Mouse (Mus musculus) kidney, embryonic 14.5 days (tissue): ENCODE measurements around the gene Stambpl1. TPM values are rescaled to one million over a fixed set of nuclear protein-coding genes. Genes with fewer than 3 reads are reported as not detected.
"Not testable (repeated sequence)": the region's sequence is repeated elsewhere in the genome, so short reads cannot be mapped to it uniquely, and the experiment has no call there.

Experiments used
- ATAC-seq: fragments of 200-750 bp; cut with Nextera tagmentation; 2 replicates; pipeline ENCODE4 v1.8.0; 2017; ENCODE audit warnings: moderate number of reproducible peaks, mild to moderate bottlenecking, moderate TSS enrichment, moderate library complexity; ENCODE audit not compliant: low FRiP score, low TSS enrichment
- H3K27ac ChIP-seq: fragments of 300-500 bp; sonication (generic); 2 replicates; pipeline ENCODE4 v1.5.1; 2014; ENCODE audit warnings: low read depth, mild to moderate bottlenecking, low read length, moderate library complexity, mixed read lengths
- H3K27me3 ChIP-seq: fragments of 300-500 bp; sonication (generic); 2 replicates; pipeline ENCODE4 v1.6.1; 2014; ENCODE audit warnings: mild to moderate bottlenecking, low read length; ENCODE audit not compliant: control insufficient read depth, insufficient read depth
- H3K36me3 ChIP-seq: fragments of 300-500 bp; sonication (generic); 2 replicates; pipeline ENCODE4 v1.6.1; 2014; ENCODE audit warnings: low read length, mixed read lengths; ENCODE audit not compliant: control insufficient read depth, insufficient read depth
- H3K4me1 ChIP-seq: fragments of 300-500 bp; sonication (generic); 2 replicates; pipeline ENCODE4 v1.6.1; 2014; ENCODE audit warnings: low read length, mixed read lengths; ENCODE audit not compliant: control insufficient read depth, insufficient read depth
- H3K4me2 ChIP-seq: fragments of 300-500 bp; sonication (generic); replicated peaks from 2 replicates; pipeline ENCODE4 v1.6.1; 2014; ENCODE audit warnings: low read depth, mild to moderate bottlenecking, low read length
- H3K4me3 ChIP-seq: fragments of 300-500 bp; sonication (generic); 2 replicates; pipeline ENCODE4 v1.5.1; 2014; ENCODE audit warnings: mild to moderate bottlenecking, low read length
- H3K9ac ChIP-seq: fragments of 300-500 bp; sonication (generic); 2 replicates; pipeline ENCODE4 v1.6.1; 2014; ENCODE audit warnings: low read depth, mild to moderate bottlenecking, low read length, moderate library complexity
- H3K9me3 ChIP-seq: fragments of 300-500 bp; sonication (generic); 2 replicates; pipeline ENCODE4 v1.6.1; 2016; ENCODE audit warnings: low read length; ENCODE audit not compliant: control insufficient read depth
- WGBS: fragments of 180-500 bp; shearing (Covaris S2); extraction: QIAGEN DNeasy Blood & Tissue Kit; methylation state at CpG from one replicate; pipeline ENCODE4 v1.1.7; 2014; 5-methylcytosine and 5-hydroxymethylcytosine counted together
- polyA plus RNA-seq: library from polyadenylated mRNA; unstranded; fragments of >200 nt; fragmentation: Nextera tagmentation; extraction: Ambion mirVana; gene quantifications from 2 replicates; pipeline ENCODE4 v1.2.1, GENCODE M21; 2014

Gene Stambpl1
- polyA plus RNA-seq, 1 experiment from 2014 or later: 5.5 TPM

DNA sequence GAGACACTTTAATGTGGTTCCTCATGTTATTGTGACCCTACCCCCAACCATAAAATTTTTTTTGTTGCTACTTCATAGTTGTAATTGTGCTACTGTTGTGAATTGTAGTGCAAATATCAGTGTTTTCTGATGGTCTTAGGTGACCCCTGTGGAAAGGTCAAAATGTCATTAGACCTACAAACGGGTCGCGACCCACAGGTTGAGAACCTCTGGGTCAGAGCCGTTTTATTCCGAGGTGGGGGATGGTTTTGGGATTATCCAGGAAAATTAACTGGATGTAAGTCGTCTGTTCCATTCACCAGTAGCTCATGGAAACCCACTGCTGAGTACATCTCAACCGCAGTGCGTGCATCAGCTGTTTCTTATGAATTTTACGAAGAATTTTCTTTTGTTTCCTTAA is 1.7 kb downstream of the Stambpl1 start:
- peak overlapping the region; percentile 97; the same call in 1 of the 2 replicates for H3K4me2 ChIP-seq
- H3K9ac ChIP-seq: no peak overlapping the region
- H3K4me1 ChIP-seq: no peaks in the 10 kb centered on the region
- no peak overlapping the region for H3K27ac ChIP-seq
- H3K36me3 ChIP-seq: no peaks in the 10 kb centered on the region
- no peaks in the 10 kb centered on the region for H3K27me3 ChIP-seq
- H3K9me3 ChIP-seq: no peaks in the 10 kb centered on the region
- peak overlapping the region; percentile 68; the same call in 1 of the 2 replicates for H3K4me3 ChIP-seq
- no peak for ATAC-seq
- WGBS: 65% methylated on average over 9 of the region's 9 CpGs

DNA sequence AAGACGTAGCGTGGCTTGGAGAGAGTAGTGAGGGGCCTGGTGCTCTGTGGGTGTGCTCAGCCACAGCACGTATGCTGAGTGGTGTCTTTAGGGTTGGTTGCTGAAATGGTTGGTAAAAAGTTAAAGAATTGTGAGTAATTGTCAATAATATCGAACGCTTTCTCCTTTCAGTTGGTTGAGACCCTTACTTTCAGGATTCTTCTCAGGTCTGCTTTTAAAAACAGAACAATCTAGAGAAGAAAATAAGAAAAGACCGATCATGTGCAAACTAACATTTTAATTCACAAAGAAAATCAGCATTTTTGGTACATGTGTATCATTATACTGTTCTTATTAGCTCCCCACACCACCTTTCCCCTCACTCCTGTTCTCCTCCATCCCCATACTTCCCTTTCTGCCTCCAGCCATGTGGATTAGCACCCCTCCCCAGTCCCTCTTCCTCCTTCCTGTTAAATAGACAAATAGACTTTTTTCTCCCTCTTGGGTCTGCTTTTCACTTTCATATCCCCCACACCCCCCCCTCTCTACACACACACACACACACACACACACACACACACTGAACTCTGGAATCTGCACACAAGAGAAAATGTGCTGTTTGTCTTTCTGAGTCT is 2.2 kb downstream of the Stambpl1 start:
- H3K9me3 ChIP-seq: no peaks in the 10 kb centered on the region
- H3K9ac ChIP-seq: no peak overlapping the region
- no peaks in the 10 kb centered on the region for H3K4me1 ChIP-seq
- no peak overlapping the region for H3K27ac ChIP-seq
- H3K36me3 ChIP-seq: no peaks in the 10 kb centered on the region
- H3K4me3 ChIP-seq: no peak overlapping the region
- H3K4me2 ChIP-seq: no peak overlapping the region
- H3K27me3 ChIP-seq: no peaks in the 10 kb centered on the region
- no peak for ATAC-seq
- WGBS: 92% methylated on average over 6 of the region's 6 CpGs

DNA sequence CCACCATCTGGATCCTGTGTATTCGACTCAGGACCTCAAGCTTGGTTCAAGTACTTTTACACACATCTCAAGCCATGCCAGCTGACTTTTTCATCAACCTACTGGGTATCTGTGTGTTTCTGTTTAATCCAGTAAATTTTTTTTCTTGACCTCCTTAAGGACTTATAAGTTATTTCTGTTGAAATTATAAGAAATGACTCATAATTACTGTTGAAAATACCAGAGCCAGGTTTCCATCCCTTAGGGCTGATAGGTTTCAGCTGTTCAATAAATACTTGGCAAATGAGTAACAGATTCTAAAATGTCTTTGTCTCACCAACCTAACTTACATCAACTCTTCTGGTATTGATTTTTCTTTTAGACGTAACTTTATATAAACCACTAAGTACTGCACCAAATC is 3.0 kb downstream of the Stambpl1 start:
- H3K36me3 ChIP-seq: no peaks in the 10 kb centered on the region
- no peak for ATAC-seq
- no peaks in the 10 kb centered on the region for H3K9me3 ChIP-seq
- no peaks in the 10 kb centered on the region for H3K27me3 ChIP-seq
- H3K27ac ChIP-seq: no peak overlapping the region
- H3K4me3 ChIP-seq: no peak overlapping the region
- no peak overlapping the region for H3K9ac ChIP-seq
- no peaks in the 10 kb centered on the region for H3K4me1 ChIP-seq
- 73% methylated on average over 2 of the region's 2 CpGs for WGBS
- H3K4me2 ChIP-seq: no peak overlapping the region

DNA sequence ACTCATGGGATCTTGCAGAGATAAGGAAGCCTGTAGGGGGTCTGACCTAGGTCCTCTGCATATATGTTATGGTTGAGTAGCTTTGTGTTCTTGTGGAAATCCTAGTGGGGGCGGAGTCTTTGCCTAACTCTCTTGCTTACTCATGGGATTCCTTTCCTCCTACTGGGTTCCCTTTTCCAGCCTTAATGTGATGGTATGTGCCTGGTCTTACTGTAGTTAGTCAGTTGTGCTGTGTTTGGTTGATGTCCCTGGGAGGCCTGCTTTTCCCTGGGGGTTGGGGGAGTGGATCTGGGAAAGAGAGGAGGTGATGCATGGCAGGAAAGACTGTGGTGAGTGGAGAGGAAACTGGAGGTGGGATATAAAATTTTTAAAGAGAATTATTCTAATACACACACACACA is 6.0 kb downstream of the Stambpl1 start:
- Histone ChIP-seq H3K9me3 (no peaks in the 10 kb centered on the region), H3K36me3 (no peaks in the 10 kb centered on the region), H3K27me3 (no peaks in the 10 kb centered on the region), H3K4me1 (no peaks in the 10 kb centered on the region), H3K27ac (no peak overlapping the region), H3K9ac (no peak overlapping the region), H3K4me2 (no peak overlapping the region), H3K4me3 (no peak overlapping the region)
- WGBS: 91% methylated on average over 1 of the region's 1 CpGs
- ATAC-seq: no peak

GRCm38 (mm10) chr19:34198901-34199300 is 6.9 kb downstream of the Stambpl1 start:
- Histone ChIP-seq H3K36me3 (no peaks in the 10 kb centered on the region), H3K9me3 (no peaks in the 10 kb centered on the region), H3K9ac (no peak overlapping the region), H3K4me3 (no peak overlapping the region), H3K27ac (no peak overlapping the region), H3K27me3 (no peaks in the 10 kb centered on the region), H3K4me2 (no peak overlapping the region), H3K4me1 (no peaks in the 10 kb centered on the region)
- no peak for ATAC-seq
- WGBS: 82% methylated on average over 4 of the region's 4 CpGs

DNA sequence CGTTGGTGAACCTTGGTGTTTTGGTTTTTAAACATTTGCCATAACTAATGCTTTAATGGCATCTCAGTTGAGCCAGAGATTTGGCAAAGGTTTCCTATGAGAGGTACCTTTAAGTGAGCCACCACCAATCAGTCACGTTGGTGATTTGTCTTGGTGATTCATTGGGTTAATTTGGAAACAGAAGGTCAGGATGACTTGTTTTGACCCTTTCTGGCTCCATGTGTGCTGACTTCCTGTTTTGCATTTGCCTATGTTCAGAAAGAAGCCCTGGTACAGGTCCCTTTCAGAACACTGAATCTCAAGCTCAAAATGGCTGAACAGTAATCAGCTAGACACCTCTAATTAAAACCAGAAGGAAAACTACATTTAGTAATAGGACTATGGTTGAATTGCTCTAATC is 7.5 kb downstream of the Stambpl1 start:
- no peaks in the 10 kb centered on the region for H3K36me3 ChIP-seq
- H3K9me3 ChIP-seq: no peaks in the 10 kb centered on the region
- no peaks in the 10 kb centered on the region for H3K27me3 ChIP-seq
- H3K9ac ChIP-seq: no peak overlapping the region
- no peaks in the 10 kb centered on the region for H3K4me1 ChIP-seq
- WGBS: 62% methylated on average over 2 of the region's 2 CpGs
- ATAC-seq: no peak
- H3K27ac ChIP-seq: no peak overlapping the region
- no peak overlapping the region for H3K4me2 ChIP-seq
- no peak overlapping the region for H3K4me3 ChIP-seq

GRCm38 (mm10) chr19:34202668-34203067 is 10.6 kb downstream of the Stambpl1 start:
- Histone ChIP-seq H3K36me3 (no peaks in the 10 kb centered on the region), H3K4me3 (no peak overlapping the region), H3K9me3 (no peaks in the 10 kb centered on the region), H3K27ac (no peak overlapping the region), H3K9ac (no peak overlapping the region), H3K4me2 (no peak overlapping the region), H3K27me3 (no peaks in the 10 kb centered on the region), H3K4me1 (no peaks in the 10 kb centered on the region)
- 78% methylated on average over 2 of the region's 2 CpGs for WGBS
- ATAC-seq: no peak

GRCm38 (mm10) chr19:34206128-34206527 is 14.1 kb downstream of the Stambpl1 start:
- not testable (repeated sequence) for H3K36me3 ChIP-seq, H3K4me3 ChIP-seq, H3K9me3 ChIP-seq, H3K27me3 ChIP-seq, H3K9ac ChIP-seq, H3K4me2 ChIP-seq, ATAC-seq, H3K4me1 ChIP-seq, H3K27ac ChIP-seq
- WGBS: 80% methylated on average over 4 of the region's 4 CpGs

GRCm38 (mm10) chr19:34206760-34207440 is 14.9 kb downstream of the Stambpl1 start:
- Histone ChIP-seq H3K9ac (no peak overlapping the region), H3K27me3 (no peaks in the 10 kb centered on the region), H3K4me1 (0 out of 2 replicates have a peak, but pooled peaks cover 7% of the 10 kb centered on the region), H3K27ac (no peak overlapping the region), H3K4me2 (no peak overlapping the region), H3K36me3 (no peaks in the 10 kb centered on the region), H3K9me3 (no peaks in the 10 kb centered on the region), H3K4me3 (no peak overlapping the region)
- 80% methylated on average over 8 of the region's 8 CpGs for WGBS
- no peak for ATAC-seq
